Mouse (Mus musculus) limb, embryonic 15.5 days (tissue): Measurements from ENCODE around the gene Ctf2. TPM values are rescaled to one million over a fixed set of nuclear protein-coding genes. Genes with fewer than 3 reads are reported as not detected.

Experiments used
- ATAC-seq: fragments of 200-750 bp; cut with Nextera tagmentation; 2 replicates; pipeline ENCODE4 v1.8.0; 2017; ENCODE audit warnings: low read depth, moderate TSS enrichment; ENCODE audit not compliant: insufficient number of reproducible peaks, low FRiP score, low TSS enrichment
- H3K27ac ChIP-seq: fragments of 300-500 bp; sonication (generic); 2 replicates; pipeline ENCODE4 v1.5.1; 2015; ENCODE audit warnings: moderate library complexity, mild to moderate bottlenecking, inconsistent platforms
- H3K27me3 ChIP-seq: fragments of 300-500 bp; sonication (generic); 2 replicates; pipeline ENCODE4 v1.6.1; 2015; ENCODE audit warnings: inconsistent platforms
- H3K36me3 ChIP-seq: fragments of 300-500 bp; sonication (generic); 2 replicates; pipeline ENCODE4 v1.6.1; 2015; ENCODE audit warnings: inconsistent platforms
- H3K4me1 ChIP-seq: fragments of 300-500 bp; sonication (generic); 2 replicates; pipeline ENCODE4 v1.6.1; 2015; ENCODE audit warnings: inconsistent platforms
- H3K4me2 ChIP-seq: fragments of 300-500 bp; sonication (generic); 2 replicates; pipeline ENCODE4 v1.6.1; 2015; ENCODE audit warnings: mild to moderate bottlenecking, inconsistent platforms
- H3K4me3 ChIP-seq: fragments of 300-500 bp; sonication (generic); 2 replicates; pipeline ENCODE4 v1.5.1; 2015; ENCODE audit warnings: mild to moderate bottlenecking, inconsistent platforms
- H3K9ac ChIP-seq: fragments of 300-500 bp; sonication (generic); 2 replicates; pipeline ENCODE4 v1.6.1; 2015; ENCODE audit warnings: inconsistent platforms
- H3K9me3 ChIP-seq: fragments of 300-500 bp; sonication (generic); 2 replicates; pipeline ENCODE4 v1.6.1; 2016; ENCODE audit warnings: inconsistent platforms
- WGBS: fragments of 180-500 bp; shearing (Covaris S2); methylation state at CpG from one replicate; pipeline ENCODE4 v1.1.7; 2015; 5-methylcytosine and 5-hydroxymethylcytosine counted together
- microRNA counts: library from miRNA; unstranded; fragments of <30 nt; microRNA quantifications from one replicate; lab custom pipeline; 2016
- microRNA-seq: library from miRNA; unstranded; fragments of <30 nt; microRNA quantifications from one replicate; pipeline ENCODE4, GENCODE M21; 2016
- polyA plus RNA-seq: library from polyadenylated mRNA; unstranded; fragments of >200 nt; fragmentation: Nextera tagmentation; extraction: Ambion mirVana; gene quantifications from 2 replicates; pipeline ENCODE4 v1.2.1, GENCODE M21; 2015

Ctf2 gene
- polyA plus RNA-seq, 1 experiment from 2014 or later: 0.44 TPM

GRCm38 (mm10) chr7:127674977-127675376 is 57.0 kb downstream of the Ctf2 start:
- ATAC-seq: peak; percentile 46; the same call in 1 of the 2 replicates
- Histone ChIP-seq H3K4me3 (no peak overlapping the region), H3K9ac (no peak overlapping the region), H3K36me3 (peaks cover 10% of the 10 kb centered on the region; the same call in 1 of the 2 replicates), H3K27ac (peak overlapping the region; percentile 69), H3K9me3 (no peaks in the 10 kb centered on the region), H3K4me2 (0 out of 2 replicates have a peak overlapping the region, but pooled peaks have one; percentile 5), H3K4me1 (no peaks in the 10 kb centered on the region), H3K27me3 (no peaks in the 10 kb centered on the region)
- 3% methylated on average over 5 of the region's 5 CpGs for WGBS

- H3K4me1 ChIP-seq: no peaks in the 10 kb centered on the region
- H3K4me2 ChIP-seq: no peak overlapping the region
- H3K27ac ChIP-seq: no peak overlapping the region
- H3K9me3 ChIP-seq: no peaks in the 10 kb centered on the region
- no peak overlapping the region for H3K4me3 ChIP-seq
- ATAC-seq: no peak
- H3K27me3 ChIP-seq: no peaks in the 10 kb centered on the region
- 70% methylated on average over 4 of the region's 4 CpGs for WGBS
- peaks cover 7% of the 10 kb centered on the region; the same call in 1 of the 2 replicates for H3K36me3 ChIP-seq
- H3K9ac ChIP-seq: no peak overlapping the region
Observed at GRCm38 (mm10) chr7:127672776-127673175, 59.2 kb downstream of the Ctf2 start.

GRCm38 (mm10) chr7:127671880-127672774 is 59.8 kb downstream of the Ctf2 start:
- no peaks in the 10 kb centered on the region for H3K27me3 ChIP-seq
- no peaks in the 10 kb centered on the region for H3K9me3 ChIP-seq
- peaks cover 6% of the 10 kb centered on the region; the same call in 1 of the 2 replicates for H3K36me3 ChIP-seq
- no peak overlapping the region for H3K4me3 ChIP-seq
- no peak overlapping the region for H3K4me2 ChIP-seq
- ATAC-seq: no peak
- 59% methylated on average over 11 of the region's 11 CpGs for WGBS
- H3K4me1 ChIP-seq: no peaks in the 10 kb centered on the region
- no peak overlapping the region for H3K9ac ChIP-seq
- no peak overlapping the region for H3K27ac ChIP-seq

MicroRNAs encoded within 50 kb of the gene (microRNA counts, 519-probe panel; counts per million panel counts)
- 1,467 counts per million, percentile 15 among the panel's probes with 10 or more counts for microRNA mmu-miR-762 (lab: Ali Mortazavi, UCI)

Small RNA genes lying within 50 kb of the gene (microRNA-seq; reads per million reads assigned to microRNA genes)
- gene Mir762: not detected

Other genes with a start within 250 kb of the Ctf2 start
- 37.6 and 40.0 TPM in 2 replicates for gene Srcap, start 220.2 kb downstream of the Ctf2 start, polyA plus RNA-seq
- 12.3 and 13.1 TPM in 2 replicates for gene Gm42715, start 212.6 kb downstream of the Ctf2 start, polyA plus RNA-seq
- gene Tmem265, start 170.8 kb downstream of the Ctf2 start, polyA plus RNA-seq: 8.7 and 12.1 TPM in 2 replicates
- 39.3 and 41.5 TPM in 2 replicates for gene Phkg2, start 158.8 kb downstream of the Ctf2 start, polyA plus RNA-seq
- 4.2 and 7.2 TPM in 2 replicates for gene Ccdc189, start 143.6 kb downstream of the Ctf2 start, polyA plus RNA-seq
- gene Rnf40, start 143.4 kb downstream of the Ctf2 start, polyA plus RNA-seq: 42.9 and 46.1 TPM in 2 replicates
- gene Zfp629, start 116.4 kb downstream of the Ctf2 start, polyA plus RNA-seq: 11.5 and 11.7 TPM in 2 replicates
- 81.1 and 90.5 TPM in 2 replicates for gene Bcl7c, start 23.2 kb downstream of the Ctf2 start, polyA plus RNA-seq
- gene Ctf1, start 19.4 kb downstream of the Ctf2 start, polyA plus RNA-seq: 25.3 and 28.7 TPM in 2 replicates
- 4.3 and 4.4 TPM in 2 replicates for gene Fbxl19, start 12.4 kb upstream of the Ctf2 start, polyA plus RNA-seq
- 23.6 and 26.5 TPM in 2 replicates for gene Orai3, start 37.6 kb upstream of the Ctf2 start, polyA plus RNA-seq
- gene Setd1a, start 44.5 kb upstream of the Ctf2 start, polyA plus RNA-seq: 18.6 and 21.7 TPM in 2 replicates
- not detected in 2 replicates for gene Gm49388, start 53.4 kb upstream of the Ctf2 start, polyA plus RNA-seq
- gene Hsd3b7, start 68.4 kb upstream of the Ctf2 start, polyA plus RNA-seq: 18.7 and 23.8 TPM in 2 replicates
- 72.5 and 79.5 TPM in 2 replicates for gene Stx4a, start 92.1 kb upstream of the Ctf2 start, polyA plus RNA-seq
- gene Stx1b, start 92.4 kb upstream of the Ctf2 start, polyA plus RNA-seq: 3.6 and 3.8 TPM in 2 replicates
- gene Zfp646, start 144.1 kb upstream of the Ctf2 start, polyA plus RNA-seq: 9.1 and 10.0 TPM in 2 replicates
- gene Zfp668, start 144.7 kb upstream of the Ctf2 start, polyA plus RNA-seq: 16.4 TPM in 2 replicates
- gene Prss53, start 158.8 kb upstream of the Ctf2 start, polyA plus RNA-seq: 2.2 and 2.4 TPM in 2 replicates
- gene Gm21974, start 163.3 kb upstream of the Ctf2 start, polyA plus RNA-seq: not detected in 2 replicates
- gene Vkorc1, start 163.5 kb upstream of the Ctf2 start, polyA plus RNA-seq: 269 and 272 TPM in 2 replicates
- 98.3 and 117 TPM in 2 replicates for gene Bckdk, start 171.9 kb upstream of the Ctf2 start, polyA plus RNA-seq
- gene Kat8, start 180.3 kb upstream of the Ctf2 start, polyA plus RNA-seq: 37.8 and 38.7 TPM in 2 replicates
- 11.5 and 14.2 TPM in 2 replicates for gene Prss8, start 197.9 kb upstream of the Ctf2 start, polyA plus RNA-seq
- 11.6 and 12.9 TPM in 2 replicates for gene Prss36, start 214.6 kb upstream of the Ctf2 start, polyA plus RNA-seq
- 339 and 390 TPM in 2 replicates for gene Fus, start 235.3 kb upstream of the Ctf2 start, polyA plus RNA-seq